Mouse (Mus musculus) layer of hippocampus, postnatal 14 days (tissue): ENCODE results near the gene G0s2. TPM values are rescaled to one million over a fixed set of nuclear protein-coding genes. Genes with fewer than 3 reads are reported as not detected.

ENCODE experiments used
- total RNA-seq, 2 experiments: library from RNA; stranded (reverse); gene quantifications; 2 replicates each; pipeline ENCODE4 v1.2.3; 2021

The G0s2 gene
- total RNA-seq, 2 experiments from 2014 or later = 9.3 to 12.1 TPM

Other genes starting within 250 kb of the G0s2 start
- gene Syt14, start 237.4 kb downstream of the G0s2 start, total RNA-seq = 10 to 100 TPM; 20.5 to 22.4 TPM
- gene Diexf, start 142.9 kb downstream of the G0s2 start, total RNA-seq = 10 to 100 TPM; 17.4 to 24.1 TPM
- gene Irf6, start 120.1 kb downstream of the G0s2 start, total RNA-seq = under 1 TPM; 0.45 to 0.65 TPM
- 1 to 10 TPM; 5.1 to 6.7 TPM for gene A130010J15Rik, start 105.2 kb downstream of the G0s2 start, total RNA-seq
- gene Traf3ip3, start 71.5 kb downstream of the G0s2 start, total RNA-seq = 1 to 10 TPM; 2.1 to 3.6 TPM
- 1 to 10 TPM in 1 of 2 experiments, under 1 TPM in 1; 0.94 to 1.6 TPM for gene Lamb3, start 65.5 kb downstream of the G0s2 start, total RNA-seq
- 10 to 100 TPM; 43.1 to 45.9 TPM for gene Hsd11b1, start 9.1 kb downstream of the G0s2 start, total RNA-seq
- gene Camk1g, start 97.1 kb upstream of the G0s2 start, total RNA-seq = 10 to 100 TPM; 30.7 to 37.8 TPM